In genomic region chr12:25095538-25095937, GRCm38 (mm10) we compare ENCODE assay signal across 8 mouse cellular contexts. TPM values are rescaled to one million over a fixed set of nuclear protein-coding genes. Genes with fewer than 3 reads are reported as not detected.
DNase-seq lines count a peak whose midpoint lies in the region; ATAC-seq lines count a peak whose summit lies in the region.

No protein-coding gene starts in this region.

- no peaks in the 10 kb centered on the region for H3K27me3 ChIP-seq in heart, embryonic 16.5 days (ENCODE audit: control insufficient read depth, insufficient read depth, low read length)
- H3K27me3 ChIP-seq in hindbrain, embryonic 11.5 days (ENCODE audit: control insufficient read depth, insufficient read depth, low read length), result no peaks in the 10 kb centered on the region

- peak overlapping the region; percentile 86 for H3K4me2 ChIP-seq in heart, embryonic 16.5 days (ENCODE audit: low read depth, low read length)
- H3K4me2 ChIP-seq in hindbrain, embryonic 11.5 days (replicated peaks; ENCODE audit: low read depth, low read length), result peak overlapping the region; percentile 95

- peak overlapping the region; percentile 83 for H3K27ac ChIP-seq in heart, embryonic 16.5 days (ENCODE audit: low read length)
- peak overlapping the region; percentile 82 for H3K27ac ChIP-seq in hindbrain, embryonic 11.5 days (ENCODE audit: low read depth, low read length)

- ATAC-seq in heart, embryonic 16.5 days (replicated peaks; ENCODE audit: extremely low read depth, insufficient read depth, low FRiP score), result no peak
- peak; percentile 3 for ATAC-seq in hindbrain, embryonic 11.5 days (ENCODE audit: low FRiP score)
- 0 out of 2 replicates have a peak, but pooled peaks have one; percentile 1 for ATAC-seq in megakaryocyte-erythroid progenitor cell, adult 5-6 weeks (replicated peaks; ENCODE audit: low FRiP score, low TSS enrichment, poor library complexity, severe bottlenecking)

- peak overlapping the region; percentile 92 for H3K4me3 ChIP-seq in heart, embryonic 16.5 days (ENCODE audit: low read length)
- H3K4me3 ChIP-seq in hindbrain, embryonic 11.5 days (ENCODE audit: low read depth, low read length), result peak overlapping the region; percentile 67

- peak overlapping the region; percentile 83 for H3K9ac ChIP-seq in heart, embryonic 16.5 days (ENCODE audit: low read length)
- H3K9ac ChIP-seq in hindbrain, embryonic 11.5 days (ENCODE audit: low read depth, low read length), result peak overlapping the region; percentile 71

- DNase-seq in heart, postnatal 25 days (ENCODE audit: low spot score), result no peak
- peak; percentile 5 for DNase-seq in T-cell, adult 2 months (ENCODE audit: low spot score)
- no peak for DNase-seq in hindbrain, embryonic 11.5 days (ENCODE audit: low spot score)
- no peak for DNase-seq in embryo, embryonic 10.5 days (ENCODE audit: low spot score)
- DNase-seq in cerebellum, postnatal 10 days, result no peak
- DNase-seq in spleen, adult 18-20 months, result no peak

- H3K9me3 ChIP-seq in heart, embryonic 16.5 days (replicated peaks; ENCODE audit: control insufficient read depth, low read length), result no peaks in the 10 kb centered on the region
- no peaks in the 10 kb centered on the region for H3K9me3 ChIP-seq in hindbrain, embryonic 11.5 days (ENCODE audit: control insufficient read depth, low read length)

- no peaks in the 10 kb centered on the region for H3K36me3 ChIP-seq in heart, embryonic 16.5 days (ENCODE audit: control insufficient read depth, insufficient read depth)
- no peaks in the 10 kb centered on the region for H3K36me3 ChIP-seq in hindbrain, embryonic 11.5 days (ENCODE audit: control insufficient read depth, insufficient read depth, low read length)

- WGBS in heart, embryonic 16.5 days, result under 1% methylated on average over 19 of the region's 19 CpGs
- WGBS in hindbrain, embryonic 11.5 days, result 0% methylated on average over 19 of the region's 19 CpGs

- intact Hi-C loops in heart, postnatal 25 days (cut with DNase I), result loop anchor here (10.0 kb wide), 2 partner anchors 769 to 1219 kb away; no protein-coding TSS in a partner anchor

- H3K4me1 ChIP-seq in heart, embryonic 16.5 days (ENCODE audit: control insufficient read depth, insufficient read depth, low read length), result peaks cover 32% of the 10 kb centered on the region
- H3K4me1 ChIP-seq in hindbrain, embryonic 11.5 days (replicated peaks; ENCODE audit: control insufficient read depth, insufficient read depth, low read length), result 0 out of 2 replicates have a peak, but pooled peaks cover 14% of the 10 kb centered on the region

RNA-seq across cellular contexts. Expression of gene Id2, which starts 1.4 kb away (rescaled TPM):
- polyA plus RNA-seq in heart, embryonic 16.5 days (2015; fragmentation: Nextera tagmentation; extraction: Ambion mirVana), result 157 TPM in 2 replicates
- total RNA-seq in heart, postnatal 25 days (2021), result 10 to 100 TPM; 12.6 TPM
- 394 and 397 TPM in 2 replicates for polyA plus RNA-seq in hindbrain, embryonic 11.5 days (2014; fragmentation: Nextera tagmentation; extraction: Ambion mirVana)
- 7.7 and 25.1 TPM in 2 replicates for total RNA-seq in megakaryocyte-erythroid progenitor cell, adult 5-6 weeks (2014; fragmentation: Nextera tagmentation)
- total RNA-seq in megakaryocyte-erythroid progenitor cell, adult 5-6 weeks (2017), result 7.5 and 25.9 TPM in 2 replicates
